ENCODE assay signal across 16 mouse cellular contexts in genomic region chr6:108204322-108204721, GRCm38 (mm10).
"Had no signal": no experiment of that assay in that cellular context is flagged by ENCODE, and none has a peak within 500 bp of the region (broad histone marks: within the 10 kb centered on the region; RNA-seq: fewer than 3 reads in every experiment).

No protein-coding gene starts in this region.

- H3K4me1 ChIP-seq: neural tube, embryonic 12.5 days; neural tube, embryonic 13.5 days; neural tube, embryonic 15.5 days; stomach, embryonic 15.5 days had no signal

- H3K4me2 ChIP-seq: neural tube, embryonic 12.5 days; neural tube, embryonic 13.5 days; neural tube, embryonic 15.5 days; stomach, embryonic 15.5 days had no signal

- H3K27ac ChIP-seq: neural tube, embryonic 12.5 days; neural tube, embryonic 13.5 days; neural tube, embryonic 15.5 days; stomach, embryonic 15.5 days; stomach, postnatal 0 days had no signal

- H3K9me3 ChIP-seq: neural tube, embryonic 13.5 days; neural tube, embryonic 15.5 days; stomach, embryonic 15.5 days had no signal

- H3K36me3 ChIP-seq: neural tube, embryonic 12.5 days; neural tube, embryonic 13.5 days; neural tube, embryonic 15.5 days; stomach, embryonic 15.5 days had no signal

- H3K9ac ChIP-seq: neural tube, embryonic 12.5 days; neural tube, embryonic 13.5 days; neural tube, embryonic 15.5 days; stomach, embryonic 15.5 days had no signal

- DNase-seq: retina, postnatal 1 day; right cerebral cortex, postnatal 14 days; right cerebral cortex, postnatal 25 days; right cerebral cortex, postnatal 4 days; spleen, adult 18-20 months; thymus, adult 18-20 months; thymus, adult 2 months; thymus, postnatal 14 days; thymus, postnatal 25 days; thymus, postnatal 36 days; thymus, postnatal 4 days had no signal

- H3K27me3 ChIP-seq: neural tube, embryonic 12.5 days; neural tube, embryonic 13.5 days; neural tube, embryonic 15.5 days; stomach, embryonic 15.5 days had no signal

- H3K4me3 ChIP-seq: neural tube, embryonic 12.5 days; neural tube, embryonic 13.5 days; neural tube, embryonic 15.5 days; stomach, embryonic 15.5 days had no signal
